Mouse (Mus musculus) large intestine, adult 2 months (tissue): ENCODE measurements around the gene Pom121l2. TPM values are rescaled to one million over a fixed set of nuclear protein-coding genes. Genes with fewer than 3 reads are reported as not detected.

Experiments used
- DNase-seq: peaks from one replicate; pipeline ENCODE4 v3.0.0-alpha.2; 2012; ENCODE audit warnings: low read depth, low spot score
- WGBS: fragments of 180-500 bp; shearing (Covaris S2); methylation state at CpG from one replicate; pipeline ENCODE4 v1.1.7; 2018; 5-methylcytosine and 5-hydroxymethylcytosine counted together
- polyA plus RNA-seq: library from polyadenylated mRNA; depleted of rRNA; stranded (reverse); fragments of >200 nt; gene quantifications from 2 replicates; pipeline ENCODE4 v1.2.3, GENCODE M21; 2012

Pom121l2 gene
- polyA plus RNA-seq, 1 experiment: not detected

DNA sequence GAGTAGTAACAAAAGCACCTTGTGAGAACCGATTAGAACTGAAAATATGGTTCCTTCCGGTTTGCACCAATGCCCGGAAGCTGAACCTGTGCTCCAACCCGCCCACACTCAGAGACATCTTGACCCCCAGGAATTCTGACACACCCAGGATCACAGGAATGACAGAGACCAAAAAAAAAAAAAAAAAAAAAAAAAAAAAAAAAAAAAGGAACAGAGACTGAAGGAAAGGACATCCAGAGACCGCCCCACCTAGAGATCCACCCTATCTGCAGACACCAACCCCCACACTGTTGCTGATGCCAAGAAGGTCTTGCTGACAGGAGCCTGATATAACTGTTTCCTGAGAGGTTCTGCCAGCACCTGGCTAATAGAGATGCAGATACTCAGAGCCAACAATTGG, 11.6 kb downstream of the Pom121l2 start:
- no peak for DNase-seq
- 89% methylated on average over 5 of the region's 5 CpGs for WGBS

GRCm38 (mm10) chr13:21993957-21994738, 13.2 kb downstream of the Pom121l2 start:
- no peak for DNase-seq
- 9% methylated on average over 22 of the region's 22 CpGs for WGBS

DNA sequence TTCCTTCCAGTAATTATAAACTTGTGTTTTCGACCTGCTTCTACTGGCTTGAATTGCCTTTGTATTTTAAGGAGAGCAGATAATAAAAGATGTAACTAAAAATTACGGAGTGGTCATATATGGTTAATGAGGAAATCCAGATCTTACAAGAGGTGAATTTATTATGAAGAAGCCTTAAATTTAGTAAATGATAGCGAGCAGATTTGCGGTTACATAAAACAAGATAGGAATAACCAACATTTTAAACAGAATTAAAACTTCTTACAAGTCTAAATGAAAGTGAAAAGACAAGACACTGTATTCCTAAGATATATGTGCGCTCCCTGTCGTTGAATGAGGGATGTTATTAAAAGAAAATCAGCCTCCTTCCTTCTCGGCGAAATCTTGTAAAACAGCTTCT, 13.9 kb downstream of the Pom121l2 start:
- WGBS: 8% methylated on average over 8 of the region's 8 CpGs
- no peak for DNase-seq

GRCm38 (mm10) chr13:21995331-21995914, 14.4 kb downstream of the Pom121l2 start:
- no peak for DNase-seq
- WGBS: 3% methylated on average over 21 of the region's 21 CpGs

GRCm38 (mm10) chr13:21996101-21996839, 15.3 kb downstream of the Pom121l2 start:
- DNase-seq: no peak
- WGBS: 8% methylated on average over 12 of the region's 12 CpGs

DNA sequence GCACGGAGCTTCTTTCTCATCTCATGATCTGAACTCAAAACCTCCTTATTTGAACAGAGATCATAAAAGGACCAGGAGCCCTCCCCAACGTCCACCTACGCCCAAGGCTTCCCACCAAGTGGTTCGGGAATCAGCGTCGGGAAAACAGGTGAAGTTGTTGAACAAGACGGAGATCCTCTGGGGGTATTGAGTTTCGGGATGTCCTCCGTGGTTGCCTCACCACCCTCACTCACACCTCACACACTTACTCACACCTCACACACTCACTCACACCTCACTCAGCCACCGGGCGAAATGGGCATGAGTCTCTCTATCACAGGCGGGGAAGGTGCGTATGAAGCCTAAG, 15.8 kb downstream of the Pom121l2 start:
- WGBS: 8% methylated on average over 13 of the region's 13 CpGs

GRCm38 (mm10) chr13:21997201-21997820, 16.3 kb downstream of the Pom121l2 start:
- 11% methylated on average over 21 of the region's 21 CpGs for WGBS
- DNase-seq: no peak

More for the DNA sequence above, 15.8 kb downstream of the Pom121l2 start:
- DNase-seq: no peak

DNA sequence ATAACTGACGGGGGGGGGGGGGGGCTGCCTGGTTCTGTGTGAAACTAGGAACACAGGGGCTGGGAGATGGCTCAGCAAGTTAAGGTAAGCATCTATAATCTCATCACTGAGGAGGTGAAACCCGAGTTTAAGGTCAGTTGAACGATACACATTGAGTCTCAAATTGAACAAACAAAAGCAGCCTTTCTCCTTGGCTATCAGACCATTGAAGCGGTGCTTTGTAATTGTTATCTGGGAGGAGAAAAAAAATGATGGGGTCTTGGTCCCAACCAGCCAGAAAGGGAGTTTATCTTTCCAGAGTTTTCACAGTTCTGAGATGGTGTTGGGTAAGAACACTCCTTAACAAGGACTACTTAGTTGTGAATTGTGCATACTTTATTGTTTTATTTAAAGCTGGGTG, 16.8 kb downstream of the Pom121l2 start:
- WGBS: 17% methylated on average over 4 of the region's 4 CpGs
- DNase-seq: no peak

DNA sequence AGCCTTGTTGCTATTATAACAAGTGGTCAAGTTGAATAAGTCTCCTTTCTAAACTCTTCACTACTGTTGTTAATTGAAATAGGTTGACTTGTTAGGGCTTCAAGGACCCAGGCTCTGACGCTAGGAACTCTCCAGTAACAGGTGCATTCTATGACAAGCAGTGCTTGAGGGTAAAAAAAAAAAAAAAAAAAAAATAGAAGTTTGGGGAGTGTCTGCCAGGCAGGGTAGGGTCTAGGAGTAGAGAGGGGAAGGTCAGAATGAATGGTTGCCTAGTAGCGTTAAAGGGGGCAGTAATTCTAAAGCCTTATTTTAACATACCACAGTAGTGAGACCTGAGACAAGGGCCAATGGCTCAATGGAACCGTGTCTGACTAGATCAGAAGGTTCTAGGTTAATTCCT, 17.4 kb downstream of the Pom121l2 start:
- WGBS: 40% methylated on average over 3 of the region's 3 CpGs
- DNase-seq: no peak

DNA sequence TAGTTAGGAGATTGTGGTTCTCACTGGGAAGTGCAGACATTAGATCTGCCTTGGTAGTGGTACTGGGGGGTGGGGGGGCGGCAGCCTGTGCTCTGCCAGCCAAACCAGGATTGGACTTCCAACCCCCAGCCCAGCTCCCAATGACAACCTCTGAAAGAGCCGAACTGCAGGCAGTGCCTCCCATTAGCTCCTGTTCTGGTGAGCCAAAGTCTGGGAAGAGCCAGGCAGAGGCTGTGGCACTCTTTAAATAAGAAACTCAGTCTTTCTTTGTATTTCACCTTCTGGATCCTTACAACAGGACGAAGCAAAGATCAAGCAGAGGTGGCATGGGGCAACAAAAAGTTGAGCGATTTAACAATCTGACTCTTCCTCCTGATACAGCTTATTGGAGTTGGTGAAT, 18.2 kb downstream of the Pom121l2 start:
- WGBS: 52% methylated on average over 4 of the region's 4 CpGs

GRCm38 (mm10) chr13:22001346-22001745, 20.4 kb downstream of the Pom121l2 start:
- no peak for DNase-seq
- 64% methylated on average over 2 of the region's 2 CpGs for WGBS

More for the DNA sequence above, 18.2 kb downstream of the Pom121l2 start:
- DNase-seq: no peak

- 25% methylated on average over 5 of the region's 5 CpGs for WGBS
- DNase-seq: no peak
These were observed 20.8 kb downstream of the Pom121l2 start for GRCm38 (mm10) chr13:22001823-22002222.

DNA sequence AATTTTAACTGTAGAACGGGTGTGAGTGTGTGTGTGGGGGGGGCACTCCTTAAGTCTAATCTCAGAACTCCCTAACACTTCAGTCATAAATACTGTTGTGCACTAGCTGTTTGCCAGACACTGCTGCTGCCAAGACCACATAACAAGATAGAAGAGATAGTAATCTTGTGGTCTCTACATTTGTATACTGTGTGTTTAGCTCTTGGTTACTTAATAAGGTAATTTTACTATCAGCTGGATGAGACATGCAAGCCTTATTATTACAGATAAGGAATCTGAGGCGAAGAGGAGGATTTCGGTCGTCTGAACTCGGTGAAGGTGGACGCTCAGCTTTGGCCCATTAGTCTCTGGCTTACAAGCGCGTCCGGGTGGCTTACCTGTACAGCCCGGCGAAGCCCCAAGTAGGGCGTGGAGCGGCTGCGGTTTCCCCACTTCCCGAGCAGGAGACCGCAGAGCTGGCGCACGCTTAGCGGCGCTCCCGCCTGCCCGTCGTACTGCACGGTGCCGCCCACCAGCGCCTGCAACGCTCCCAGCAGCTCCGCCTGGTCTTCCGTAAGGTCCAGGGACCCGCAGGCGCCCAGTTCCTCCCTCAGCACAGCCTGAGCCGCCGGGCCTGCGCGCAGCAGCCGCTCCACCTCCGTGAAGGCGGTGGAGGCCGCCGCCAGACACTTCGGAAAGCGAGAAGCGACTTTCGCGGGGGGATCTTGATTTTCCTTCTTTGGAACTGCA, 24.8 kb downstream of the Pom121l2 start:
- DNase-seq: no peak
- under 1% methylated on average over 45 of the region's 45 CpGs for WGBS

DNA sequence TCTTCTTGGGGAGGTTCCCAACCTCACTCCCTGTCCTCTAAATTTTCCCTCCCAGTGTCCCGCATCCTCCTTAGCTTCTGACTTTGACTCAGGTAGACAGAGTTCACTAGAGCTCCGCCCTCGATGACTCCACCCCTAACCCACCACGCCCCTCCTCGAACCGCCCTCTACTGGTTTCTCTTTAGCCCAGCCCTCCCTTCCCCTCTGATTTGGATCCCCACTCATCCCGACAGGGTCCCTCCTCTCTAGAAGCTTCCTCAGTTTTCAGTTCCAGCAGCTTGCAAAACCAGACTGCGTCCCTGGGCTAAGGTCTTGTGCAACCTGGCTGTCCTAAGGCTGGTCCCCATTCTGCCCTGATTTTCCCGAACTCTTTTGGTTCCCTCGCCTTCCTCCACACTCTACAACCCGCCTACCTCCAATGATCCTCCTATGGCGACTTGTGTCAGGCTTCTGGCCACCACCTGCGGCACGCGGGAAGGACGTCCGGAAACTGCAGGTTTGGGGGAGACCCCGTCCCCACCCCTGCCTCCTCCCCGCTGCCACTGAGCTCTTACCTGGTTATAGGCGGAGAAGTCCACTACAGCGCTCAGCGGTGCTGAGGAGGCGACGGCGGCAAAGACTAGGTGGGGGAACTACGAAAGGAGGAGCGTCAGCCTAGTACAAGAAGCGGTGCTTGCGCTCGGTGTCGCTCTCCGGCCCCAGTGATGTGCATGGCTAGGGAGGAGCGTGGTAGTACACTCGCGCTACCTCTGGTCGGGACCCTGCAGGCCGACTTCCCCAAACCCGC, 25.5 kb downstream of the Pom121l2 start:
- no peak for DNase-seq
- WGBS: 1% methylated on average over 37 of the region's 38 CpGs

DNA sequence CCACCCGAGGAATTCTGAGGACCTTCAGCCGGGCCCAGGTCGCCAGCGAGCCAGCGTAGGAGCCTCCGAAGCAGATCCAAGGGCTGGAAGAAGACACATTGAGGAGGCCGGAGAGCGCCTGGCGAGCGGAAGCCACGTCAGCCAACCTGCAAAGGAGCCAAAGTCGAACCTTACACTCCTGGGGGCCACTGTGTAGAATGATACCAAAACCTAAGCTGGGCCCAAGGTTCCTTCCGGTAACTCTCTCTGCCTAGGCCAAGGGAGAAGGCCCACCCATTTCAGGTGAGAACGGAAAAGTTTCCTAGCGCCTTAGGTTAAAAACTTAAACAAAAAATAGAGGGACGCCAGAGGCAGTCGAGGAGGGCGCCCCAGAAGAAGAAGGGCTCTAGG, 26.1 kb downstream of the Pom121l2 start:
- DNase-seq: no peak
- WGBS: 13% methylated on average over 18 of the region's 18 CpGs

- no peak for DNase-seq
- WGBS: 68% methylated on average over 7 of the region's 7 CpGs
These were observed 26.9 kb downstream of the Pom121l2 start for GRCm38 (mm10) chr13:22007872-22008271.

DNA sequence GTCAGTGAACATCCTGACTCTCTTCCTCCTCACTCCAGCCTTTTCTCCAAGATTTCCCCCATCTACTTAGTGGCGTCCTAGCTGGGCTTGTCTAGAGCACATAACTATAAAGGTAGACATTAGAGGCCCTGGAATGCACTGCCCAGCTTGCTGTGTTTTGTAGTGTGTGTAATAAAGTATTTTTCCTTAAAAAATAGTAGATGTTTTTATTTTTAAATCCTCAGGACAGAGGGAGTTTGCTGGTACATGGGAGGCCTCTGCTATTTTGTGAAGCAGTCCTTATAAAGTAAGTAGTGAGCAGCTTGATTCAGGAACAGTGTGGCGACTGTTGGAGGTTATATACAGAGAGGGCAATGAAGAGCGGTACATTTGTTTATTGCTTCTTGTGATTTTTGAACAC, 27.7 kb downstream of the Pom121l2 start:
- WGBS: 85% methylated on average over 3 of the region's 3 CpGs
- DNase-seq: no peak

GRCm38 (mm10) chr13:22009642-22010041, 28.6 kb downstream of the Pom121l2 start, which contains the start of gene Prss16:
TSS of gene Prss16 (minus strand) at chr13:22009742.
- 48% methylated on average over 7 of the region's 7 CpGs for WGBS
- DNase-seq: no peak

DNA sequence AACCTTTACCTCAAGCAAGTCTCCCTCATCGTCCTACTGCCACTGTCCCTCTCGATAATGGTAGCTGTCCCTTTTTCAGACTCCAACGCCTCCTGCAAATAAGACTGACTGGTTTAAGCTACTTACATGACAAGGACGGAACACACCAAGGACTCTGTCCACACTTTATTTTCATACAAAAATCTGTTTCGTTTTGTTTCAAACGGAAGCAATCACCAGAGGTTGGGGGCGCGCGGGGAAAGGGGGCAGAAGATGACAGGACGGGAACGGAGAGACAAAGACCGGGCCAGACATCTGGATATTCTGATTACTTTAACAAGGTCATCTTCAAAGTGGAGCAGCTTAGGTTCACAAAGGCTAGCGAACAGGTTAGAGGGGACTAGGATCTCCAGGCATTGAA, 32.7 kb downstream of the Pom121l2 start:
- 28% methylated on average over 13 of the region's 13 CpGs for WGBS
- no peak for DNase-seq
